Mouse (Mus musculus): Measurements from ENCODE around the gene Idh3b.

DNA sequence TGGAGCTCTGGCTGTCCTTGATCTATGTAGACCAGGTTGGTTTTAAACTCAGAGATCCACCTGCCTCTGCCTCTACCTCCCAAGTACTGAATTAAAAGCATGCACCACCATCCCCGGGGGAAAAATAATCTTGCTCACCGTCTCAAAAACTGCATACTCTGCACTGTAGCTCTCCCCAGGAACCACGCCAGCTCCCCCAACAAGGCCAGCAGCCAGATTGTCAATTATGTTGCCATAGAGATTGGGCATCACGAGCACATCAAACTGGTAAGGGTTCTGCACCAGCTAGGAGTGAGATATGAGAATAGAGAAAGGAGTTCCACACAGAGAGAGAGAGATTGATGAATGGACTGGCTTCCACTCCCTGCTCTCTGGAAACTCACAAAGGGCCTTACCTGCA, 3.5 kb downstream of the Idh3b start:
- no peak for TF ChIP-seq CTCF (IDR thresholded peaks at IDR 0.05; ENCODE audit: low read depth)
- no peak for TF ChIP-seq EP300 (optimal IDR thresholded peaks at IDR 0.05)
